Mouse (Mus musculus) adrenal gland (tissue): ENCODE measurements around the gene C130026I21Rik.
"Not testable (repeated sequence)": the region's sequence is repeated elsewhere in the genome, so short reads cannot be mapped to it uniquely, and the experiment has no call there.

Experiments
- intact Hi-C: fragments of 180-260 bp; cut with DNase I; formaldehyde crosslinking; loops from one replicate; pipeline ENCODE4 v1.15.1; 2025

Gene C130026I21Rik

DNA sequence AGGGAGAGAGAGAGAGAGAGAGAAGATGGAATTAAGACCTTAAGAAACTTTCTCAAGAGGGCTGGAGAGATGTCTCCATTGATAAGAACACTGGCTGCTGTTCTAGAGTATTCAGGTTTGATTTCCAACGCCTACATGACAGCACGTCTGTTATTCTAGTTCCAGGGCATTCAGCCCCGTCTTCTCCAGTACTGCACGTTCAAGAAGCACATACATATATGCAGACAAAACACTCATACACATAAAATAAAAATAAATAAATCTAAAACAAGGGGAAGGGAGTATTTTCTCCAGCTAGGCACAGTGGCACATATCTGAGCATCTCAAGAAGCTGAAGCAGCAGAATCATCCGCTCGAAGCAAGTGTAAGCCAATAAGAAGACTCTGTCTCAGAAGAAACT lies 234.6 kb downstream of the C130026I21Rik start:
- intact Hi-C loops, result not testable (repeated sequence)

DNA sequence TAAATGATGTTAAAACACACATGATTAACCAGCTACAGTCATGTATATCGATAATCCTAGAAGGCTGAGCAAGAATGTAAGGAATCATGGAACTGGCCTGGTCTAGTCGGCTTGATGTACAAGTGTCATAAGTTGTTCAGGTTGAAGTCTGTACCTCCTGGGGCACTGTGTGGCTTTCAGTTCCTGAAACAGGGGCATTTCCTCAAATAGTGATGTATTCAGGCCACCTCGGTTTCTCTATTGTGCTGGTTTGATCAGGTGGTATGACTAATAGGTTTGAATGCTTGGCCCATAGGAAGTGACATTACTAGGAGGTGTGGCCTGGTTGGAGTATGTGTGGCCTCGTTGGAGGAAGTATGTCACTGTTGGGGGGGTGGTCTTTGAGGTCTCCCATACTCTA lies 236.0 kb downstream of the C130026I21Rik start:
- intact Hi-C loops, result not testable (repeated sequence)

GRCm38 (mm10) chr1:85033616-85034015 lies 236.8 kb downstream of the C130026I21Rik start:
- intact Hi-C loops, result not testable (repeated sequence)

DNA sequence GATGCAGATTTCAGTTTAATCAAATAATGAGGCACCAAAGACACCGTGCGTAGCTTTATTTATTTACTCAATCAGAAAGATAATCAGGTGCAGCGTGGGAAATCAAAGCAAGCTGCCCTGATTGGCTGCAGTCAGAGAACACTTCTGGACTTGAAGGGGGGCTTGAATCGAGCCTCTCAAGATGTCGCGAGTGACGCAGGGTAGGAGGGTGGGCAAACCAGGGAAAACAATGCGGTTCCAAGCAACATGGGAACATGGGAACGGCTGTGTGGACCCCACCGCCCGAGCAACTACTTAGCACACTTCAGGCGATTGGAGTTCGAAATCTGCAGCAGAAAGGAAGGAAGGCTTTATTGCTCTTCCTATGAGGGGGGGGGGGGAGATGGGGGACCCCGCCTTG lies 240.2 kb downstream of the C130026I21Rik start:
- intact Hi-C loops, result not testable (repeated sequence)

GRCm38 (mm10) chr1:85011933-85012332 lies 258.4 kb downstream of the C130026I21Rik start:
- intact Hi-C loops, result not testable (repeated sequence)

DNA sequence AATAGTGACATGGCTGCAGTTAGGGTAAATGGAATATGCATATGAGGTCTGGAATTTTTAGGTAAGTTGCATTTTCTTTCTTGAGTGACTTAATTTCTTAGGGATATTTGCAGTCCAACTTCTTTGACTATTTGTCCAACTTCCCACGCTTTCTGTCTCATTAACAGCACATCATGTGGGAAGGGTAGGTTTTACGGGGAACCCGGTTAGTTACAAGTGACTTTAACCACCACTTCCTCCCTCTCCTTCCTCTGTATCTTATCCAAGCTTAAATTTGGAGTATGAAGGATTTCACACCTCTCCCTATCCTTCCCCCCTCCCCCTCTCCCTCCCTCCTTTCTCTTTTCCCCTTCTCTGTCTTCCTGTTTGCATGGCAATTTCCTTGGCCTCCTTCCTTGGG lies 259.4 kb downstream of the C130026I21Rik start:
- intact Hi-C loops, result not testable (repeated sequence)

DNA sequence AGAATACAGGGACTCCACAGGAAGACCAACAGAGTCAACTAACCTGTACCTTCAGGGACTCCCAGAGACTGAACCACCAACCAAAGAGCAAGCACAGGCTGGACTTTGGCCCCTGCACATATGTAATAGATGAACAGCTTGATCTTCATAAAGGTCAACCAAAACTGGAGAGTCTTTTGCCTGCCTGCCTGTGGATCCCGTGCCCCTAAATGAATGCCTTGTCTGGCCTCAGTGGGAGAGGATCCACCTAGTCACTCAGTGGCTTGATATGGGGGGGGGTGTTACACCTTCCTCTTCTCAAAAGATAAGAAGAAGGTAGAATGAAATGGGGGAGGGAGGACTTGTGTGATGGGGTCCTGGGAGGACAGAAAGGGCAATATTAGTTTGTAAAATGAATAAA lies 262.6 kb downstream of the C130026I21Rik start:
- intact Hi-C loops, result not testable (repeated sequence)

- intact Hi-C loops, result not testable (repeated sequence)
Observed at GRCm38 (mm10) chr1:84999241-84999640, 271.1 kb downstream of the C130026I21Rik start.

DNA sequence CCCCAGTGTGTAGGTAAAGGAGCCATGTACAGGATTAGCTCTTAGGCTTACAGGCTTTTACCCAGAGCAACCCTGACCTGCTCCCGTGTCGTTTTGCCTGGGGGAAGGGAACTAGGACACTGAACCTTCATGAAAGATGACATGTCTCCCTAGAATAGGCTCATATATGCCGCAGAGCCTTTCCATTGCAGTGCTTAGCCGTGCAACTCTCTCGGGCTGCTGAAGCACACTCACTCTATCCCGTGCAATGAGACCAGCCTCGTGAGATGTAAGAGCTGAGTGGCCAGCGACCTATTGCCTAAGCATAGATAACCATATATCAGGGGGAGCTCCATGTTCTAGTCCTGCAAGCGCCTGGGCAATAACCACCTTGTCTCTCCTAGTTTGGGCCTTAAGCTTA lies 274.1 kb downstream of the C130026I21Rik start:
- intact Hi-C loops, result not testable (repeated sequence)

- intact Hi-C loops, result not testable (repeated sequence)
Observed at GRCm38 (mm10) chr1:84994461-84994860, 275.9 kb downstream of the C130026I21Rik start.

DNA sequence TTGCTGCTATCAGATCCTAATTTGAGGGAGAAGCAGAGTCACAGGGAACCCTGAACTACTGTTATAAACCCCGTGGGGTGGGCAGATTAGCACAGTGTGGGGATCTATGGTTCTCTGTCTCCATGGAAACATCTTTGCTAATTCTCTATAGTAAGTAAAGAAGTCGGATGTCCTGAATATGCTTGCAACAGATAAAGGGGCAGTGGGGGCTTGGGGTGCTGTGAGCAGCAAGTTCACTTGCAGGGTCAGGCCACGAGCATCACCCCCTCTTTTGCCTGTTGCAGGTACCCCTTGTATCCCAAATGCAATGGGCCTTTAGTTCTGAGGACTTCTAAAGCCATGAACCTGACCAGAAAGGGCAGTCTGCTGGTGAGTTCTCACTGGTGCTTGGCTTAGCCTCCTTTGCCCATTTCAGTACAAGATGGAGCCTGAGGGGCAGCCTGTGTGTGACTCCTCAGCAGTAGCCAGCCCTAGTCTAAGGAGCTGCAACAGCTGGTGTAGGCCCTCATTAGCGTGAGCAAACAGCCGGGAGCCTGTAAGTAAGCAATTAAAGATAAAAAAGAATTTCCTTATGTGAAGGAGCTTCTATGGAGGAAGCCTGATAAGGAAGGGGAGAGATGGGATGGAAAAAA lies 276.6 kb downstream of the C130026I21Rik start:
- intact Hi-C loops, result not testable (repeated sequence)

DNA sequence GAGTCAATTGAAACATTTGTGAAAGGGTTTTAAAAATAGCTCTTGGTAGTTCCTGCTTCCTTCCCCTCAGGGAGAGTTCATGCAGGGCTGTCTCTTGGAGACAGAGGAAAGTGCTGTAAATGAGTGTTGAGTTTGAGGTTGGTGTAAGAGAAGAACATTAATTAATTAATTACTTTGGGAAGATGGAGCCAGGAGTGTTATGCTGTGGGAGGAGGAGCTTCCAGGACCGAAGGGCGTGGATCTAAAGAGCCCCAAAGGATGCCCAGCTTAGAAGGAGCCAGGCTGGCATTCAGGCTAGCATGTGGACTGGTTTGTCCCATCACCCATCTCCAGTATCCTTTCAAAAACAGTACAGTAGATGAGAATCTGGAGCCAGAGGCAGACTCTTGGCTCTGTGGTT lies 277.1 kb downstream of the C130026I21Rik start:
- intact Hi-C loops, result not testable (repeated sequence)

DNA sequence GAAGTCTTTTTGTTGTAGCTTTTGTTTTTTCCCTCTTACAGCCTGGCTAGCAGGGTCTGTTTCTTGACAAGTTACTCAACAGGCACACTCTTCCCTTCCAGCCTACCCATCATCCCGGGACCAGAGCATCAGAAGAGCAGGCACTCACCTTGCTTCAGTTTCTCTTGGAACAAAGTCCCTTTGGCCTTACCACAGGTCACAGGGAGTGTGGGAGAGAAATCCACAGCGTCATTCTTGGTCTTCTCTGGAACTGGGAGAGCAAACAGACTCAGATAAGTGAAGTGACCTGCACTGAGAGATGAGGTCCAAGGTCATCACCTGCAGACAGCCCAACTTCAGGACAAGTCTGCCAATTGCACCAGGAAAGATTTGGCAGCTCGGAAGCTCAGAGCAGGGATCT lies 277.5 kb downstream of the C130026I21Rik start:
- intact Hi-C loops, result not testable (repeated sequence)

DNA sequence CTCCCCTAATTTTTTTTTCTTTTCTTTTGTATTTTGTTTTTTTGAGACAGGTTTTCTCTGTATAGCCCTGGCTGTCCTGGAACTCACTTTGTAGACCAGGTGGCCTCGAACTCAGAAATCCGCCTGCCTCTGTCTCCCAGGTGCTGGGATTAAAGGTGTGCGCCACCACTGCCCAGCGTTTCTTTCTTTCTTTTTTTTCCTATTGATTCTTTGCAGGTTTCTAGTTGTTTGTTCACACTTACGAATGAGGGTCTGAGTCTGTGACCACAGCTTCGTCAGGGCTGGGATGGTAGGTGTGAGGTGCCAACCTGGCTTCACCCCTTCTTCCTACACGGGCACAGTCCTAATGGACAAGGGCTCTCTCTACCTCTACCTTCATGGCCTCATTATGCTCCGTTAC lies 281.3 kb downstream of the C130026I21Rik start:
- intact Hi-C loops, result loop anchor here (10.0 kb wide), 1 partner anchor 54 kb away; the partner anchor contains the start of gene Slc16a14

- intact Hi-C loops, result loop anchor here (10.0 kb wide), 1 partner anchor 53 kb away; the partner anchor contains the start of gene Slc16a14
Observed at GRCm38 (mm10) chr1:84987729-84988128, 282.6 kb downstream of the C130026I21Rik start.

GRCm38 (mm10) chr1:84961779-84962178 lies 308.6 kb downstream of the C130026I21Rik start:
- intact Hi-C loops, result not testable (repeated sequence)

- intact Hi-C loops, result not testable (repeated sequence)
Observed at GRCm38 (mm10) chr1:84957713-84958112, 312.7 kb downstream of the C130026I21Rik start.

GRCm38 (mm10) chr1:84956771-84957170 lies 313.6 kb downstream of the C130026I21Rik start:
- intact Hi-C loops, result not testable (repeated sequence)

GRCm38 (mm10) chr1:84952456-84953181 lies 317.7 kb downstream of the C130026I21Rik start:
- intact Hi-C loops, result no loop called here

DNA sequence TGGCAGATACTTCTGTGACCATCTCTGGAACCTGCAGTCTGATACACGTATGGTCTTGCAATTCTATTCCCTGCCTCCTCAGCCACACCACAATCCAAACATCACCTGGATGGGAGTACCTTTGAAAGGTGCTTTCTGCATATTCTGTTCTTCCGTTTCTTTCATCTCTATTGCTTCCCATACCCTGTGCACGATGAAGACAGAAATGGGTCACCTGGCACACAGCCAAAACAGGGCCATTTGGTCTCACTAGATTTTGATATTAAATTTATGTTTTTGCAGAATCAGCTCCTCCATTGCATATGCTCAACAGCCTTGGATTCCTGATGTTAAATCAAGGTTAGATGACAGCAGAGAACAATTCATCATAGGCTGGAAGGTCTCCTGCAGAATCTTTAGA lies 318.8 kb downstream of the C130026I21Rik start:
- intact Hi-C loops, result no loop called here

DNA sequence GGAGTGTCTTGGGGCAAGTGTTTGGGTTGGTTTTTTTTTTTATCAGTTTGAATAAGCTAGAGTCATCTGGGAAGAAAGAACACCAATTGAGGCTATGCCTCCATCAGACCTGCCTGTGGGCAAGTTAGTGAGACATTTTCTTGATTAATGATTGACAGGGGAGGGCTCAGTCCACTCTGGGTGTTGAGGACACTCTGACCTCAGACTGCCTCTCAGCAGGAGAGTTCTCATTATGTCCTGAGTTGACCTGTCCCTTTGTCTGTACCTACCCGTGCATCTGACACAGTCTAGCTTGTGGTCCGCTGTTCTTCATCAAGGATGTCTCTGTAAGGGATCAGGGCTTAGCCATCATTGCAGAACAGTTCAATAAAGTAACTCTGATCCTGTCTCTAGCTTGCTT lies 323.0 kb downstream of the C130026I21Rik start:
- intact Hi-C loops, result no loop called here

GRCm38 (mm10) chr1:84945950-84946349 lies 324.4 kb downstream of the C130026I21Rik start:
- intact Hi-C loops, result no loop called here

- intact Hi-C loops, result no loop called here
Observed at GRCm38 (mm10) chr1:84943549-84943948, 326.8 kb downstream of the C130026I21Rik start.
